In the genomic region with DNA sequence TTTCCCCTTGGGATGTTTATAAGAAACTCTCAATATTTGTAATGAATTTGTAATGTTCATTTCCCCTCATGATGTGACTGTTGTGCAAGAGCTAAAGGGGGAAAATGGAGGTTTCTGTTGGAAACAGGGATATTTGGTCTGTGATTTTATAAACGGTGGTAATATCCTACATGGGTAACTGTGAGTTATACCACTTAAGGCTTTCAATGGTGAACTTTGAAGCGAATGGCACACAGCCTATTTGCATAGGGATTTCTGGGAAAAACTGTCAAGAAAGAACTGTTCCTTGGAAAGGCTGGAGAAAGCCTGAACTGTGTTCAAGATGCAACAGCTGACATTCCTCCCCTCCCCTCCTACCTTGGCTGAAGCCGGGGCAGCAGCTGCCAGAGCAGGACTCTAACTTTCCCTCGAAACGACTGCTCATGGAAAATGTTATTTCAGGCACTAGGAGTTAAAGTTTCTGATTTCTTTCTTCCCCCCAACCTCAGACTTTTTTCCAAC, we compare ENCODE assay signal across 9 mouse cellular contexts. TPM values are rescaled to one million over a fixed set of nuclear protein-coding genes. Genes with fewer than 3 reads are reported as not detected.
DNase-seq lines count a peak whose midpoint lies in the region; ATAC-seq and TF ChIP-seq lines count a peak whose summit lies in the region.
"Had no signal": no experiment of that assay in that cellular context is flagged by ENCODE, and none has a peak within 500 bp of the region (broad histone marks: within the 10 kb centered on the region; RNA-seq: fewer than 3 reads in every experiment).

No protein-coding gene starts in this region.

- no peak for DNase-seq in left cerebral cortex, adult 2 months (ENCODE audit: extremely low spot score in 1 of 2, low spot score in 2 of 2)
- no peak for DNase-seq in left cerebral cortex, adult 11 months (ENCODE audit: low spot score)
- DNase-seq in fibroblast of lung, adult 2 months (ENCODE audit: low read depth) = peak; percentile 40
- DNase-seq in lung, postnatal 0 days (ENCODE audit: low spot score) = peak; percentile 72
- no peak for DNase-seq in layer of hippocampus, postnatal 36 days
- no peak for DNase-seq in thymus, adult 2 months

- peak overlapping the region; percentile 99 for H3K4me2 ChIP-seq in intestine, embryonic 15.5 days (replicated peaks)
- peak overlapping the region; percentile 81 for H3K4me2 ChIP-seq in lung, postnatal 0 days (replicated peaks; ENCODE audit: low read depth, low read length)

- H3K27me3 ChIP-seq in intestine, embryonic 15.5 days (replicated peaks) = no peaks in the 10 kb centered on the region
- H3K27me3 ChIP-seq in lung, postnatal 0 days (replicated peaks; ENCODE audit: insufficient read depth, low read length) = no peaks in the 10 kb centered on the region
- H3K27me3 ChIP-seq in thymus, adult 2 months (ENCODE audit: control insufficient read depth, insufficient read depth, low read length) = peaks cover 5% of the 10 kb centered on the region

- H3K36me3 ChIP-seq in intestine, embryonic 15.5 days = no peaks in the 10 kb centered on the region
- H3K36me3 ChIP-seq in lung, postnatal 0 days (ENCODE audit: insufficient read depth, low read length) = no peaks in the 10 kb centered on the region
- H3K36me3 ChIP-seq in thymus, adult 2 months (ENCODE audit: control insufficient read depth, insufficient read depth, low read length) = no peaks in the 10 kb centered on the region

- H3K9me3 ChIP-seq in intestine, embryonic 15.5 days = no peaks in the 10 kb centered on the region
- no peaks in the 10 kb centered on the region for H3K9me3 ChIP-seq in lung, postnatal 0 days (ENCODE audit: low read length)

- peak overlapping the region; percentile 65 for H3K4me3 ChIP-seq in left cerebral cortex, adult 2 months
- H3K4me3 ChIP-seq in intestine, embryonic 15.5 days (replicated peaks) = peak overlapping the region; percentile 68
- H3K4me3 ChIP-seq in lung, postnatal 0 days (ENCODE audit: low read depth, low read length) = peak overlapping the region; percentile 53; the same call in 1 of the 2 replicates
- no peak overlapping the region for H3K4me3 ChIP-seq in thymus, adult 2 months (ENCODE audit: control insufficient read depth, insufficient read depth, low read length)

- ATAC-seq in intestine, embryonic 15.5 days = no peak
- ATAC-seq in lung, postnatal 0 days = peak; percentile 52
- ATAC-seq in erythroblast, adult 5-6 weeks (replicated peaks; ENCODE audit: low FRiP score, poor library complexity, severe bottlenecking) = no peak

- H3K4me1 ChIP-seq in intestine, embryonic 15.5 days (replicated peaks) = peaks cover 3% of the 10 kb centered on the region; the same call in 1 of the 2 replicates
- H3K4me1 ChIP-seq in lung, postnatal 0 days (ENCODE audit: insufficient read depth, low read depth, low read length) = peaks cover 13% of the 10 kb centered on the region
- H3K4me1 ChIP-seq in thymus, adult 2 months (replicated peaks; ENCODE audit: control insufficient read depth, insufficient read depth, low read length) = no peaks in the 10 kb centered on the region

- no peak for TF ChIP-seq CTCF in left cerebral cortex, adult 2 months (IDR thresholded peaks at IDR 0.05)
- TF ChIP-seq CTCF in lung, postnatal 0 days (IDR thresholded peaks at IDR 0.05) = no peak
- no peak for TF ChIP-seq CTCF in thymus, adult 2 months (IDR thresholded peaks at IDR 0.05; ENCODE audit: borderline replicate concordance, control insufficient read depth, extremely low read depth, insufficient read depth, low read length, poor library complexity)

- peak; percentile 46; the same call in 1 of the 2 replicates for TF ChIP-seq EP300 in lung, postnatal 0 days (IDR thresholded peaks at IDR 0.05)

- 40% methylated on average over 5 of the region's 5 CpGs for WGBS in intestine, embryonic 15.5 days
- WGBS in lung, postnatal 0 days = 40% methylated on average over 5 of the region's 5 CpGs
- 69% methylated on average over 5 of the region's 5 CpGs for WGBS in thymus, adult 2 months

- H3K9ac ChIP-seq in intestine, embryonic 15.5 days = no peak overlapping the region
- 0 out of 2 replicates have a peak overlapping the region, but pooled peaks have one; percentile 27 for H3K9ac ChIP-seq in lung, postnatal 0 days (replicated peaks; ENCODE audit: low read depth)

- no peak for TF ChIP-seq POLR2A in thymus, adult 2 months (IDR thresholded peaks at IDR 0.05; ENCODE audit: control insufficient read depth, extremely low read depth, insufficient read depth, low read length, poor library complexity)

- intact Hi-C loops in left cerebral cortex, adult 2 months (cut with DNase I) = loop anchor here (5.0 kb wide), 1 partner anchor 54 kb away; no protein-coding TSS in a partner anchor

- H3K27ac ChIP-seq in left cerebral cortex, adult 2 months = no peak overlapping the region; the same call in 1 of the 2 replicates
- H3K27ac ChIP-seq in intestine, embryonic 15.5 days = peak overlapping the region; percentile 13; the same call in 1 of the 2 replicates
- peak overlapping the region; percentile 63 for H3K27ac ChIP-seq in lung, postnatal 0 days (ENCODE audit: low read length)
- no peak overlapping the region for H3K27ac ChIP-seq in thymus, adult 2 months (ENCODE audit: control insufficient read depth, insufficient read depth, low read length)

RNA-seq across cellular contexts. Expression of a gene that starts 1.4 kb away (rescaled TPM):
- 10 to 100 TPM; 38.3 to 41.2 TPM for total RNA-seq in left cerebral cortex, adult 2 months (2021)
- 87.4 and 92.5 TPM in 2 replicates for polyA plus RNA-seq in intestine, embryonic 15.5 days (2015; fragmentation: Nextera tagmentation; extraction: Ambion mirVana)
- 756 and 780 TPM in 2 replicates for polyA plus RNA-seq in lung, postnatal 0 days (2015; fragmentation: Nextera tagmentation; extraction: Ambion mirVana)
- 0.84 TPM in 1 of 2 replicates, not detected in the other for total RNA-seq in erythroblast, adult 5-6 weeks (2015; ENCODE audit: low replicate concordance)
- total RNA-seq in erythroblast, adult 5-6 weeks (2017; ENCODE audit: low replicate concordance) = 0.70 and 0.77 TPM in 2 replicates
- 10 to 100 TPM; 26.8 to 30.0 TPM for total RNA-seq in layer of hippocampus, postnatal 36 days (2021)
- polyA plus RNA-seq in thymus, adult 2 months (2012; rRNA removed) = 370 and 442 TPM in 2 replicates
- total RNA-seq: MEL had no signal

Comparison
In these comparisons a context has a peak if more than half of its experiments do, and no peak if none do; other contexts are left out.
1. DNase-seq: peak in fibroblast of lung, adult 2 months (single experiment) and lung, postnatal 0 days (single experiment); none in left cerebral cortex, adult 2 months (0 of 2), left cerebral cortex, adult 11 months (single experiment), layer of hippocampus, postnatal 36 days (0 of 2) and thymus, adult 2 months (single experiment).
2. H3K27ac ChIP-seq: peak in intestine, embryonic 15.5 days (single experiment) and lung, postnatal 0 days (single experiment); none in left cerebral cortex, adult 2 months (single experiment) and thymus, adult 2 months (single experiment).
3. RNA of a gene that starts 1.4 kb away (total RNA-seq): 38.3 to 41.2 TPM in left cerebral cortex, adult 2 months and 26.8 to 30.0 TPM in layer of hippocampus, postnatal 36 days; 0.70 to 0.84 TPM in erythroblast, adult 5-6 weeks; every median in the first group is over 10 times any median in the second.